Comparison of ENCODE assay signal across 9 mouse cellular contexts in the genomic region with DNA sequence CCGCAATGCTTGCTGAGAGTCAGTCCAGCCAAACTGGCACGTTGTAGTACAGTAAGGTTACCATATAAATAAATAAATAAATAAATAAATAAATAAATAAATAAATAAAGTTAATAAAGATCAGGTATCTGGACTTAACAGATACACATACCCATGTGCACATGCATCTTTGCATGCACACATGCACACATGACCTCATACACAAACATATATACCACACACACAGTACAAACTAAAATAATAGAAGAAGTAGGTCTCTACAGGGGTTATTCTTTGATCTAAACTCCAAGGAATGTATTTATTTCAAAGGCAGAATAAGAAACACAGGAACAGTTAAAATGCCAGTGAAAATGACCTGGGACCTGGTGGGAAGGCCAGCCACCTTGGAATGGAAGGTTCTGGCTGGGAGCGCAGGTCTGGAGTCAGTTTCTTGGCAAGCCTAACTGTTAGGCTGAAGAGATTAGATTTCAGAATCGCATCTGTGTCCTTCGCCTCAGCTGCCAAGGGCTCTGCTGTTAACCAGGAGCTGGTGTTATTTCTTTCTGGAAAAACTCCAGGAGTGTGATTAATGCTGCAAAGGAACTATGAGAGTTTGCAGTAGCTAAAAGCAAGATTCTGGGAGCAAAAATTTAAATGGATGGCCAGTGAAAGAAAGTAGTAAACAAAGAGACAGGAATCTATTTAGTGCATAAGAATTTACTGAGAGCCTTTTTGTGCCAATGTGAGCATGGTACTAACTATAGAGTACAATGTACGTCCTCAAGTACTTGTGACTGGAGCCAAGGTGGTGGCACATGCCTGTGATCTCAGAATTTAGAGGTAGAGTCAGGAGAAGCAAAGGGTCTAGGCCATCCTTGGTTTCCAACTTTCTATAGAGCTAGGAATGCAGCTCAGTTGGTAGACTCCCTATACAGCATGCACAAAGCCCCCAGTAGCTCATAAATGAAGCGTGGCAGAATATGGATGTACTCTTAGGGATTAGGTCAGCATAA. TPM values are rescaled to one million over a fixed set of nuclear protein-coding genes. Genes with fewer than 3 reads are reported as not detected.
DNase-seq lines count a peak whose midpoint lies in the region; ATAC-seq lines count a peak whose summit lies in the region.
"Had no signal": no experiment of that assay in that cellular context is flagged by ENCODE, and none has a peak within 500 bp of the region (broad histone marks: within the 10 kb centered on the region; RNA-seq: fewer than 3 reads in every experiment).

No protein-coding gene starts in this region.

- 81% methylated on average over 7 of the region's 7 CpGs for WGBS in hindbrain, embryonic 14.5 days
- 88% methylated on average over 7 of the region's 7 CpGs for WGBS in hindbrain, embryonic 10.5 days
- WGBS in embryonic facial prominence, embryonic 14.5 days, result 62% methylated on average over 7 of the region's 7 CpGs

- no peak overlapping the region for H3K27ac ChIP-seq in hindbrain, embryonic 14.5 days
- no peak overlapping the region for H3K27ac ChIP-seq in hindbrain, embryonic 10.5 days
- no peak overlapping the region; the same call in 1 of the 2 replicates for H3K27ac ChIP-seq in embryonic facial prominence, embryonic 14.5 days (replicated peaks; ENCODE audit: low read depth, low read length)
- H3K27ac ChIP-seq: liver, embryonic 13.5 days had no signal

- no peaks in the 10 kb centered on the region for H3K9me3 ChIP-seq in hindbrain, embryonic 14.5 days (ENCODE audit: control insufficient read depth, low read length)
- no peaks in the 10 kb centered on the region for H3K9me3 ChIP-seq in hindbrain, embryonic 10.5 days
- no peaks in the 10 kb centered on the region for H3K9me3 ChIP-seq in embryonic facial prominence, embryonic 14.5 days (ENCODE audit: control insufficient read depth, low read length)
- H3K9me3 ChIP-seq: liver, embryonic 13.5 days had no signal

- H3K9ac ChIP-seq in hindbrain, embryonic 14.5 days, result no peak overlapping the region
- H3K9ac ChIP-seq in embryonic facial prominence, embryonic 14.5 days (ENCODE audit: low read depth, low read length), result no peak overlapping the region
- H3K9ac ChIP-seq: liver, embryonic 13.5 days had no signal

- H3K4me1 ChIP-seq in hindbrain, embryonic 14.5 days (replicated peaks; ENCODE audit: control insufficient read depth, insufficient read depth, low read length), result no peaks in the 10 kb centered on the region; the same call in 1 of the 2 replicates
- no peaks in the 10 kb centered on the region for H3K4me1 ChIP-seq in hindbrain, embryonic 10.5 days (replicated peaks)
- peaks cover 4% of the 10 kb centered on the region; the same call in 1 of the 2 replicates for H3K4me1 ChIP-seq in embryonic facial prominence, embryonic 14.5 days (ENCODE audit: control insufficient read depth, insufficient read depth, low read length)
- H3K4me1 ChIP-seq: liver, embryonic 13.5 days had no signal

- H3K4me3 ChIP-seq in hindbrain, embryonic 14.5 days (replicated peaks; ENCODE audit: low read length), result no peak overlapping the region
- no peak overlapping the region for H3K4me3 ChIP-seq in hindbrain, embryonic 10.5 days
- H3K4me3 ChIP-seq in embryonic facial prominence, embryonic 14.5 days (ENCODE audit: low read depth, low read length), result no peak overlapping the region
- H3K4me3 ChIP-seq: liver, embryonic 13.5 days had no signal

- H3K27me3 ChIP-seq in hindbrain, embryonic 14.5 days (ENCODE audit: control insufficient read depth, insufficient read depth, low read length), result no peaks in the 10 kb centered on the region
- no peaks in the 10 kb centered on the region for H3K27me3 ChIP-seq in hindbrain, embryonic 10.5 days (ENCODE audit: insufficient read depth, poor library complexity, severe bottlenecking)
- no peaks in the 10 kb centered on the region for H3K27me3 ChIP-seq in embryonic facial prominence, embryonic 14.5 days (replicated peaks; ENCODE audit: control insufficient read depth, insufficient read depth, low read length)
- H3K27me3 ChIP-seq: liver, embryonic 13.5 days had no signal

- no peak for ATAC-seq in hindbrain, embryonic 14.5 days (ENCODE audit: low FRiP score)
- peak; percentile 70 for ATAC-seq in embryonic facial prominence, embryonic 14.5 days (ENCODE audit: low read depth)

- H3K4me2 ChIP-seq in hindbrain, embryonic 14.5 days (replicated peaks), result no peak overlapping the region
- no peak overlapping the region for H3K4me2 ChIP-seq in embryonic facial prominence, embryonic 14.5 days (ENCODE audit: low read depth, low read length)
- H3K4me2 ChIP-seq: liver, embryonic 13.5 days had no signal

- peak; percentile 42 for DNase-seq in hindbrain, embryonic 14.5 days (ENCODE audit: low spot score)
- no peak for DNase-seq in hindbrain, embryonic 10.5 days (ENCODE audit: low spot score)
- DNase-seq in 3T3-L1 (ENCODE audit: low read depth, low spot score), result peak; percentile 92
- DNase-seq in embryonic facial prominence, embryonic 14.5 days (ENCODE audit: low spot score), result peak; percentile 90
- DNase-seq in heart, postnatal 36 days, result peak; percentile 48 to 49
- DNase-seq in c-Kit-positive CD71-positive TER-119-positive erythroid progenitor cells, embryonic 14.5 days (ENCODE audit: low spot score), result no peak
- DNase-seq in spleen, postnatal 36 days (ENCODE audit: low spot score in 2 of 2), result no peak
- DNase-seq in T-cell, adult 2 months (ENCODE audit: low spot score), result no peak
- DNase-seq: liver, embryonic 13.5 days had no signal

- no peaks in the 10 kb centered on the region for H3K36me3 ChIP-seq in hindbrain, embryonic 14.5 days (replicated peaks; ENCODE audit: control insufficient read depth, insufficient read depth)
- no peaks in the 10 kb centered on the region for H3K36me3 ChIP-seq in hindbrain, embryonic 10.5 days
- H3K36me3 ChIP-seq in embryonic facial prominence, embryonic 14.5 days (ENCODE audit: control insufficient read depth, insufficient read depth, low read length), result no peaks in the 10 kb centered on the region
- H3K36me3 ChIP-seq: liver, embryonic 13.5 days had no signal

- intact Hi-C loops in heart, postnatal 36 days (cut with DNase I), result no loop called here

RNA-seq across cellular contexts. Expression of gene Slc35f5, which starts 18.1 kb away (rescaled TPM):
- 33.5 and 37.8 TPM in 2 replicates for polyA plus RNA-seq in hindbrain, embryonic 14.5 days (2014; fragmentation: Nextera tagmentation; extraction: Ambion mirVana)
- 21.2 and 21.3 TPM in 2 replicates for polyA plus RNA-seq in hindbrain, embryonic 10.5 days (2016; fragmentation: Nextera tagmentation; extraction: Ambion mirVana)
- 60.4 and 61.0 TPM in 2 replicates for polyA plus RNA-seq in embryonic facial prominence, embryonic 14.5 days (2014; fragmentation: Nextera tagmentation; extraction: Ambion mirVana)
- total RNA-seq in heart, postnatal 36 days (2021), result 100 to 1,000 TPM; 126 to 146 TPM

Comparison
In these comparisons a context has a peak if more than half of its experiments do, and no peak if none do; other contexts are left out.
1. DNase-seq: peak in hindbrain, embryonic 14.5 days (single experiment), 3T3-L1 (single experiment), embryonic facial prominence, embryonic 14.5 days (single experiment) and heart, postnatal 36 days (2 of 2); none in hindbrain, embryonic 10.5 days (single experiment), c-Kit-positive CD71-positive TER-119-positive erythroid progenitor cells, embryonic 14.5 days (single experiment), spleen, postnatal 36 days (0 of 2) and T-cell, adult 2 months (single experiment).